Mouse (Mus musculus) frontal cortex, postnatal 14 days (tissue): ENCODE measurements around the gene Arvcf.

Experiments used
- DNase-seq, 2 experiments: peaks; one replicate each; pipeline ENCODE4 v3.0.0; 2022; ENCODE audit warnings: low spot score in 2 of 2

The Arvcf gene

GRCm38 (mm10) chr16:18347931-18348600 lies at the start of gene Arvcf, which contains the start of gene Tango2:
Gene Arvcf, plus strand, starts transcription at chr16:18348182.
Gene Tango2, minus strand, starts transcription at chr16:18348103.
- DNase-seq = peak; percentile 90 to 92

GRCm38 (mm10) chr16:18308159-18308558 lies 39.8 kb upstream of the Arvcf start:
- DNase-seq = no peak

GRCm38 (mm10) chr16:18318992-18319391 lies 29.0 kb upstream of the Arvcf start:
- DNase-seq = no peak

GRCm38 (mm10) chr16:18321443-18321842 lies 26.5 kb upstream of the Arvcf start:
- DNase-seq = no peak

- DNase-seq = no peak
Measured at GRCm38 (mm10) chr16:18323460-18323859, 24.5 kb upstream of the Arvcf start.

- no peak for DNase-seq
Measured at GRCm38 (mm10) chr16:18324031-18324430, 24.0 kb upstream of the Arvcf start.

GRCm38 (mm10) chr16:18325741-18326140 lies 22.2 kb upstream of the Arvcf start:
- DNase-seq = no peak

- no peak for DNase-seq
Measured at GRCm38 (mm10) chr16:18327936-18328335, 20.0 kb upstream of the Arvcf start.

- no peak for DNase-seq
Measured at GRCm38 (mm10) chr16:18328524-18328923, 19.5 kb upstream of the Arvcf start.

GRCm38 (mm10) chr16:18333976-18334375 lies 14.0 kb upstream of the Arvcf start:
- no peak for DNase-seq

GRCm38 (mm10) chr16:18335981-18336380 lies 12.0 kb upstream of the Arvcf start:
- no peak for DNase-seq

GRCm38 (mm10) chr16:18337261-18337660 lies 10.7 kb upstream of the Arvcf start:
- no peak for DNase-seq

- no peak for DNase-seq
Measured at GRCm38 (mm10) chr16:18339866-18340265, 8.1 kb upstream of the Arvcf start.

GRCm38 (mm10) chr16:18341605-18342004 lies 6.4 kb upstream of the Arvcf start:
- DNase-seq = no peak

- DNase-seq = no peak
Measured at GRCm38 (mm10) chr16:18342076-18342475, 5.9 kb upstream of the Arvcf start.

GRCm38 (mm10) chr16:18342650-18343570 lies 5.1 kb upstream of the Arvcf start:
- DNase-seq = no peak

GRCm38 (mm10) chr16:18343778-18344177 lies 4.2 kb upstream of the Arvcf start:
- peak; percentile 95 for DNase-seq

- peak; percentile 75 to 83 for DNase-seq
Measured at GRCm38 (mm10) chr16:18345243-18345642, 2.7 kb upstream of the Arvcf start.

GRCm38 (mm10) chr16:18348601-18349175 lies 706 bp downstream of the Arvcf start:
- no peak for DNase-seq

- no peak for DNase-seq
Measured at GRCm38 (mm10) chr16:18349761-18350325, 1.9 kb downstream of the Arvcf start.

GRCm38 (mm10) chr16:18351313-18352055 lies 3.5 kb downstream of the Arvcf start:
- no peak for DNase-seq
